Mouse (Mus musculus): ENCODE measurements at regions not wholly inside any gene's neighbourhood (a gene's known extent, or its start where the extent isn't known, plus 50 kb on each side); places are given as distances from the start of the nearest gene placed in this dataset.

DNA sequence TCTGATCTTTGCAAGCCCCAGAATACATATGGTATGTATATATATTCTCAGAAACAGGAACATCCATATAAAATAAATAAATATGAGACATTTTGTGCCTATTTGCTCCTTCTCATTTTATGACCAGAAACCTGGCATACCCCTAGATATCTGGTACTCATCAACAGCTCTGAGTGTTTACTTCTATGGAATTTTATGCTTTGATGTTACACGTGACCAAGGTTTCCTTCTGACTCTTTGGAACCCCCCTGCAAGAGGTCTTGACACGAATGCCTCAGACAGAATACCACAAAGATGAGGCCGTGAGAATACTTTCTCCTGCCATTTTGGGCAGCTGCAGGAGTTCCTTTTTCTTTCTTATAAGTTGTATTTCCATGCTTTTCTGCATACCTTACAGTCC, 85.3 kb upstream of the P2ry1 start:
- no peak for DNase-seq (ENCODE audit: extremely low spot score)

- DNase-seq (ENCODE audit: extremely low spot score), result no peak
These were observed 76.5 kb upstream of the P2ry1 start for GRCm38 (mm10) chr3:60926024-60926547.

GRCm38 (mm10) chr3:60928910-60929309, 73.7 kb upstream of the P2ry1 start:
- DNase-seq (ENCODE audit: extremely low spot score), result no peak

DNA sequence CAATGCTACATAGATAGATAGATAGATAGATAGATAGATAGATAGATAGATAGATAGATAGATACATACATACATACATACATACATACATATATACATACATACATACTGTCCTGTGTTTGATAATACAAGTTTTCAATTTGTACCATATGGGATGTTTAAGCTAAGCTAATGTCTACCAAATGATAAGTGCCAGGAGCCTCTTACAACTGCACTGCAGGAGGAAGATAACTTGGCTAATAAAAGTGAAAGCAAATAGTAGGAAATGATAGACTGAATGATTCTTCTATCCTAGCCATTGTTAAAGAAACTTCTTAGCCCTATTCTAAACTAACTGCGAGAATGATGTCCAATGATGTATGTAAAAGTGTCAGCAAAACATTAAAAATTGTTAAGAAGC, 68.1 kb upstream of the P2ry1 start:
- no peak for DNase-seq (ENCODE audit: extremely low spot score)

DNA sequence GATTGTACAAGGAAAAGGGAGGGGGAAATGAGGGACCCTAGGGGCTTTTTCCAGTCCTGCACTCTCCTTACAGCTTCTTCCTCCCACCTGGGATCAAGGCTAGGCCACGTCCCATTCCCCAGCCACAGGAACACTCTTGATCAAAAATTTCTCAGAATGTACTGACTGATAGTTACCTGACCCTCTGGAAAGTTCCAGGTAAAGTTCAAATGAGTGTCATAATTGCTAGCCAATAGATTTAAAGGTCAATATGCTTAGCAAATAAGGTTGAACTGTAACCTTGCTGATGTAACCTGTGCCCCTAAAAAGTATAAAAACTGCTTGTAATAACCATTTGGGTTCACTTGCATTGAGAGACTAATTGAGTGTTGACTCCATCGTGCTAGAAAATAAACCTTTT, 61.1 kb upstream of the P2ry1 start:
- DNase-seq (ENCODE audit: extremely low spot score), result no peak

DNA sequence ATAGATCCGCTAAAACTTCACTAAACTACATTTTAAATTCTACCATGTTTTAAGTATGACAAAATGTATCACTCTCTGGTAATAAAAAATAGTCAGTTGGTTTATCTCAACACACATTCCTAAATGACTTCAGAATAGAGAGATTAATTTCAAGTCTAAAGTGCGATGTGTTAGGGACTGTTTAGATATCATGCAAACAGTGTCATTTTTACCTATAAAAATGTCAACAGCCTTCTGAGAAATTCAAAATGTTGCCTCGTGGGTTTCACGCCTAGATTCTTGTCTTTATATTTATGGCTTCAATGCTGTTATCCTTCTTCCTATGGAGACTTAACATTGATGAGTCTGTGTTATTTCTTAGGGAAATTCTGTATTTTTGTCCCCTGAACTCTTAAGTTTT, 53.7 kb upstream of the P2ry1 start:
- DNase-seq (ENCODE audit: extremely low spot score), result no peak
